Mouse (Mus musculus) right cerebral cortex, postnatal 36 days (tissue): ENCODE data around the gene Dlgap3.

Source experiments
- DNase-seq, 2 experiments: peaks; one replicate each; pipeline ENCODE4 v3.0.0; 2022; ENCODE audit warnings: low spot score in 2 of 2, mixed read lengths in 1 of 2

Dlgap3 gene

GRCm38 (mm10) chr4:127174075-127174899 lies 5.3 kb downstream of the Dlgap3 start:
- DNase-seq = peak in 1 of 2 experiments; percentile 71

- peak; percentile 75 to 81 for DNase-seq
Measured at GRCm38 (mm10) chr4:127174900-127175278, 5.9 kb downstream of the Dlgap3 start.

- DNase-seq = no peak
Measured at GRCm38 (mm10) chr4:127177961-127178360, 9.0 kb downstream of the Dlgap3 start.

- no peak for DNase-seq
Measured at GRCm38 (mm10) chr4:127178671-127179070, 9.7 kb downstream of the Dlgap3 start.

- no peak for DNase-seq
Measured at GRCm38 (mm10) chr4:127179469-127180449, 10.8 kb downstream of the Dlgap3 start.

GRCm38 (mm10) chr4:127180450-127180840 lies 11.4 kb downstream of the Dlgap3 start:
- DNase-seq = no peak

- DNase-seq = no peak
Measured at GRCm38 (mm10) chr4:127181010-127181409, 12.0 kb downstream of the Dlgap3 start.

GRCm38 (mm10) chr4:127183867-127184266 lies 14.9 kb downstream of the Dlgap3 start:
- DNase-seq = no peak

GRCm38 (mm10) chr4:127190921-127191320 lies 21.9 kb downstream of the Dlgap3 start:
- no peak for DNase-seq

GRCm38 (mm10) chr4:127192704-127193103 lies 23.7 kb downstream of the Dlgap3 start:
- DNase-seq = no peak

- no peak for DNase-seq
Measured at GRCm38 (mm10) chr4:127193378-127194155, 24.6 kb downstream of the Dlgap3 start.

- DNase-seq = no peak
Measured at GRCm38 (mm10) chr4:127194477-127195269, 25.7 kb downstream of the Dlgap3 start.

- DNase-seq = no peak
Measured at GRCm38 (mm10) chr4:127198609-127199008, 29.6 kb downstream of the Dlgap3 start.

GRCm38 (mm10) chr4:127199406-127199805 lies 30.4 kb downstream of the Dlgap3 start:
- DNase-seq = no peak

- no peak for DNase-seq
Measured at GRCm38 (mm10) chr4:127200164-127200722, 31.2 kb downstream of the Dlgap3 start.

- no peak for DNase-seq
Measured at GRCm38 (mm10) chr4:127200769-127201617, 32.0 kb downstream of the Dlgap3 start.

GRCm38 (mm10) chr4:127203081-127203480 lies 34.1 kb downstream of the Dlgap3 start:
- no peak for DNase-seq

GRCm38 (mm10) chr4:127211318-127211717 lies 42.3 kb downstream of the Dlgap3 start:
- no peak for DNase-seq

- no peak for DNase-seq
Measured at GRCm38 (mm10) chr4:127214510-127214909, 45.5 kb downstream of the Dlgap3 start.

GRCm38 (mm10) chr4:127215103-127215502 lies 46.1 kb downstream of the Dlgap3 start:
- DNase-seq = no peak
